Mouse (Mus musculus): ENCODE data around the gene Tdrd3. TPM values are rescaled to one million over a fixed set of nuclear protein-coding genes. Genes with fewer than 3 reads are reported as not detected.

Tdrd3 gene
- polyA plus RNA-seq, 1 experiment = 4.9 TPM

DNA sequence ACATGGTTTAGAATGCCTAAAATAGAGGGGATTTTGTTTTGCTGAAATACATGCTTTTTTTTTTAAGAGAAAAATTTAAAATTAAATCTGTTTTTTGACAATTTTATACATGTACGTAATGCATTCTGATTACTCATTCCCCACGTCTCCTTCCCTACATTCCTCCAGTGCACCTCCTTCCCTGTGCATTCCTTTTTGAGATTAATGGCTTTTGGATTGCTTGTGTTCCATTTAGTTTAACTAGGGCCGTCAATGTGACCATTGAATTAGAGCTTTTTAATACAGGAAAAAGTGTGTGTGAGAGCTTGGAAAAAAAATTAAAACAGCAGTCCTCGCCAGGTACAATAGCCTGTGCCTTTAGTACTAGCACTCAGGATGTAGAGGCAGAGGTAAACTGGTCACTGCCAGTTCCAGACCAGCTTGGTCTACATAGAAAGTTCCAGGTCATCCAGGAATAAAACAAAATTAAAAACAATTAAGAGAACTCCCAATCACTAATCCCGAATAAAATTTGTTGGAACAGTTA lies 17.0 kb downstream of the Tdrd3 start:
- Histone ChIP-seq H3K4me3 (ENCODE audit: insufficient read depth, poor library complexity, severe bottlenecking) (no peak overlapping the region), H3K27me3 (ENCODE audit: control insufficient read depth, insufficient read depth, insufficient read length) (no peaks in the 10 kb centered on the region), H3ac (ENCODE audit: control insufficient read depth, insufficient read length, low read depth) (no peak overlapping the region), H3K79me3 (ENCODE audit: low read depth) (peaks cover 54% of the 10 kb centered on the region), H3K79me2 (ENCODE audit: control insufficient read depth, insufficient read depth) (peaks cover 86% of the 10 kb centered on the region), H3K36me3 (ENCODE audit: control insufficient read depth, insufficient read depth) (no peaks in the 10 kb centered on the region)
- TF ChIP-seq USF1 (IDR thresholded peaks at IDR 0.05; ENCODE audit: low read depth) (no peak), FOSL1 (IDR thresholded peaks at IDR 0.05; ENCODE audit: insufficient read depth, low read length, poor library complexity, severe bottlenecking) (no peak), CEBPB (IDR thresholded peaks at IDR 0.05; ENCODE audit: low read depth) (no peak), MYOG (IDR thresholded peaks at IDR 0.05; ENCODE audit: control insufficient read depth, extremely low read depth, insufficient read length) (no peak), MYOD1 (IDR thresholded peaks at IDR 0.05; ENCODE audit: control insufficient read depth, insufficient read length, low read depth) (no peak), CTCF (IDR thresholded peaks at IDR 0.05; ENCODE audit: control insufficient read depth, insufficient read depth, insufficient read length) (no peak), MAX (IDR thresholded peaks at IDR 0.05) (no peak)

DNA sequence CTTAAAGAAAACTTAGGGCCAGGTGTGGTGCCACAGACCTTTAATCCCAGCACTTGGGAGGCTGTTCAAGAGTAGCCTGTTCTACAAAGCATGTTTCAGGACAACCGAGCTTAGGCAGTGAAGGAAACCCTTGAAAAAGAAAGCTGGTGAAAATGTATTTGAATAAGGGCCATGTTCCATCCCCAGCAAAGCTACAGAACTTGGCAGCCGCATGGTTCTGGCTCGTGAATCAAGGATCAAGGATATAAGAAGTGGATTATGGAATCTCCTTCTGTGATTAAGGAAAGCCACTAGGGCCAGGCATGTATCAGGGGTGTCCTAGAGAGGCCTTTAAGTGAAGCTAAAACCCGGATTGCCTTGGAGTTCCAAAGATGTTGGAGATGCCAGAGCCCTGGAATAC lies 18.9 kb downstream of the Tdrd3 start:
- TF ChIP-seq MYOG (IDR thresholded peaks at IDR 0.05; ENCODE audit: control insufficient read depth, extremely low read depth, insufficient read length) (no peak), MAX (IDR thresholded peaks at IDR 0.05) (no peak), USF1 (IDR thresholded peaks at IDR 0.05; ENCODE audit: low read depth) (no peak), FOSL1 (IDR thresholded peaks at IDR 0.05; ENCODE audit: insufficient read depth, low read length, poor library complexity, severe bottlenecking) (no peak), MYOD1 (IDR thresholded peaks at IDR 0.05; ENCODE audit: control insufficient read depth, insufficient read length, low read depth) (no peak), CEBPB (IDR thresholded peaks at IDR 0.05; ENCODE audit: low read depth) (no peak), CTCF (IDR thresholded peaks at IDR 0.05; ENCODE audit: control insufficient read depth, insufficient read depth, insufficient read length) (no peak)
- Histone ChIP-seq H3K79me3 (ENCODE audit: low read depth) (peaks cover 48% of the 10 kb centered on the region), H3K27me3 (ENCODE audit: control insufficient read depth, insufficient read depth, insufficient read length) (no peaks in the 10 kb centered on the region), H3K79me2 (ENCODE audit: control insufficient read depth, insufficient read depth) (peaks cover 84% of the 10 kb centered on the region), H3K4me3 (ENCODE audit: insufficient read depth, poor library complexity, severe bottlenecking) (no peak overlapping the region), H3K36me3 (ENCODE audit: control insufficient read depth, insufficient read depth) (no peaks in the 10 kb centered on the region), H3ac (ENCODE audit: control insufficient read depth, insufficient read length, low read depth) (no peak overlapping the region)

DNA sequence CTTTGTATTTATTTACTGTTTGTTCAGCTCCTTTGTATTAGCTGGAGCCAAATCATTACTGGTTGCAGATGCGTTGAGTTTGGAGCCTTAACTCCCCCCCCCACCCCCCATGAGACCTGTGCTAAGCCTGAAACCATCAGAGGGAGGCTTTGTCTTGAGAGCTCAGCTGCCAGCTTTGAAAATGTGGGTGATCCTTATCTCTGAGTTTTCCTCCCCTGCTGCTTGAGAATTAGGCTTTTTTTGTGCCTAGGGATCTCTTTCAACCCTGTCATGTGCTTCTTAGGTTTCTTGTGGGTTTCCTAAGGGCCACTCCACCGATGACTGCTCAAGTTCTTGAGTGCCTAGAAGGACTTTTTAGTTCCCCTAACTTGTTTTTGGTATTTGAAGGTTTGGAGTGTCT lies 23.3 kb downstream of the Tdrd3 start:
- Histone ChIP-seq H3K27me3 (ENCODE audit: control insufficient read depth, insufficient read depth, insufficient read length) (no peaks in the 10 kb centered on the region), H3K4me3 (ENCODE audit: insufficient read depth, poor library complexity, severe bottlenecking) (no peak overlapping the region), H3ac (ENCODE audit: control insufficient read depth, insufficient read length, low read depth) (no peak overlapping the region), H3K36me3 (ENCODE audit: control insufficient read depth, insufficient read depth) (no peaks in the 10 kb centered on the region), H3K79me2 (ENCODE audit: control insufficient read depth, insufficient read depth) (peaks cover 52% of the 10 kb centered on the region), H3K79me3 (ENCODE audit: low read depth) (peaks cover 24% of the 10 kb centered on the region)
- TF ChIP-seq MAX (IDR thresholded peaks at IDR 0.05) = no peak
- TF ChIP-seq MYOG (IDR thresholded peaks at IDR 0.05; ENCODE audit: control insufficient read depth, extremely low read depth, insufficient read length) = no peak
- no peak for TF ChIP-seq FOSL1 (IDR thresholded peaks at IDR 0.05; ENCODE audit: insufficient read depth, low read length, poor library complexity, severe bottlenecking)
- TF ChIP-seq CEBPB (IDR thresholded peaks at IDR 0.05; ENCODE audit: low read depth) = no peak
- no peak for TF ChIP-seq MYOD1 (IDR thresholded peaks at IDR 0.05; ENCODE audit: control insufficient read depth, insufficient read length, low read depth)
- no peak for TF ChIP-seq CTCF (IDR thresholded peaks at IDR 0.05; ENCODE audit: control insufficient read depth, insufficient read depth, insufficient read length)
- TF ChIP-seq USF1 (IDR thresholded peaks at IDR 0.05; ENCODE audit: low read depth) = no peak

DNA sequence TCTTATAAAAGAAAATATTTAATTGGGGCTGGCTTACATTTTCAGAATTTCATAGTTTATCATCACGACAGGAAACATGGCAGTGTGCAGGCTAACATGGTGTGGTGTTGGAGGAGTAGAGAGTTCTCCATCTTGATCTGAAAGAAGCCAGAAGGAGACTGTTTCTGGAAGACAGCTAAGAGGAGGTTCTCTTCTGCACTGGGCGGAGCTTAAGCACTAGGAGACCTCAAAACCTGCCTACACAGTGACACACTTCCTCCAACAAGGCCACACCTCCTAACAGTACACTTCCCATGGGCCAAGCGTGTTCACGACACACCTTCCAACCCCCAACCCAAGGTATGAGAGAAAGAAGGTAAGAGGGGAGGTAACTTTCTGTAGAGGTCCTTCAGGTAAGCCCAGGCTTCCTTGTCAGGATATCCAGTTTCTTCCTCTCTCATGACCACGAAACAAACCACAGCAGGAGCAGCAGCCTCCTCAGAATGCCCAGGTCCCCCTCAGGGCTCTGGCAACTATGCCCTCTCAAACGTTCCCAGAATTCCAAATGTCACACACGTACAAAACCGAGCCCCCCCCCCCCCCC lies 30.0 kb downstream of the Tdrd3 start:
- peaks cover 13% of the 10 kb centered on the region for H3K79me3 ChIP-seq (ENCODE audit: low read depth)
- no peak overlapping the region for H3K4me3 ChIP-seq (ENCODE audit: insufficient read depth, poor library complexity, severe bottlenecking)
- H3K79me2 ChIP-seq (ENCODE audit: control insufficient read depth, insufficient read depth) = peaks cover 12% of the 10 kb centered on the region
- H3ac ChIP-seq (ENCODE audit: control insufficient read depth, insufficient read length, low read depth) = no peak overlapping the region
- no peak for TF ChIP-seq FOSL1 (IDR thresholded peaks at IDR 0.05; ENCODE audit: insufficient read depth, low read length, poor library complexity, severe bottlenecking)
- no peaks in the 10 kb centered on the region for H3K27me3 ChIP-seq (ENCODE audit: control insufficient read depth, insufficient read depth, insufficient read length)
- H3K36me3 ChIP-seq (ENCODE audit: control insufficient read depth, insufficient read depth) = no peaks in the 10 kb centered on the region

DNA sequence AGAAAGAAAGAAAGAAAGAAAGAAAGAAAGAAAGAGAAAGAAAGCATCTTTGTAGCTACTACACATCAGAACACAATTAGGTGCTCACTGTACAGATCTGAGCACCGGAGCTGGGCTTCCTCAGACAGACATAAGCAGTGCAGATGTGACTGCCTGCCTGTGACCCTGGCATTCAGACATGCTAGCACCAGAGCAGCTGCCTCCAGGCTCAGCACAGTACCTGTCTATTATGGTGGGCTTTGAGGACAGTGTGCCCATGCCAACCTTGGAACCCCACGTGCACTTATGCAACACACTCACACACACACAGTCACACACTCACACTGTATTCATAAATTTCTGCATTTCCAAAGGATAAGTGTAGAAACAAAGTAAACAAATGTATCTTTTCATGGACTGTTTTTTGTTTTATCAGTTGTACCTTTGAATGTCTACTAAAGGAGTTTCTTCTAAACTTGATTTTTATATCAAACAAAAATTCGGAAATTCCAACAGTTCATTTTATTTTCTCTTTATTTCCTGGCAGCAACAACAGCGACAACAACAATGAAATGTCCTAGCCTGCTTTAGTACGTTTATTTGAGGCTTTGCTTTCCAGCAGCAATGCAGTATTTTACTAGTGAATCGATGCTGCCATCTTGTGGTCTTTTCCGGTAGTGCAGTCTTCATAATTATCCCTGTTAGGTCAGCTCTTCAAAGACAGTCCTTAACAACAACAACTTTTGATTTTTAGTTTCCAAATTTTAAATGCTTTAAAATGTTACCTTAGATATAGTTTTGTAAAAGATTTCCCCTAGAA lies 35.4 kb downstream of the Tdrd3 start:
- Histone ChIP-seq H3K36me3 (ENCODE audit: control insufficient read depth, insufficient read depth) (no peaks in the 10 kb centered on the region), H3ac (ENCODE audit: control insufficient read depth, insufficient read length, low read depth) (no peak overlapping the region), H3K79me3 (ENCODE audit: low read depth) (no peaks in the 10 kb centered on the region), H3K4me3 (ENCODE audit: insufficient read depth, poor library complexity, severe bottlenecking) (no peak overlapping the region), H3K27me3 (ENCODE audit: control insufficient read depth, insufficient read depth, insufficient read length) (no peaks in the 10 kb centered on the region), H3K79me2 (ENCODE audit: control insufficient read depth, insufficient read depth) (peaks cover 9% of the 10 kb centered on the region)
- TF ChIP-seq MYOG (IDR thresholded peaks at IDR 0.05; ENCODE audit: control insufficient read depth, extremely low read depth, insufficient read length) (no peak), USF1 (IDR thresholded peaks at IDR 0.05; ENCODE audit: low read depth) (no peak), MYOD1 (IDR thresholded peaks at IDR 0.05; ENCODE audit: control insufficient read depth, insufficient read length, low read depth) (no peak), CEBPB (IDR thresholded peaks at IDR 0.05; ENCODE audit: low read depth) (no peak), CTCF (IDR thresholded peaks at IDR 0.05; ENCODE audit: control insufficient read depth, insufficient read depth, insufficient read length) (no peak), MAX (IDR thresholded peaks at IDR 0.05) (no peak), FOSL1 (IDR thresholded peaks at IDR 0.05; ENCODE audit: insufficient read depth, low read length, poor library complexity, severe bottlenecking) (no peak)

Data from C2C12 (cell line).